Comparison of ENCODE assay signal across 9 mouse cellular contexts in genomic region chr1:158654571-158655205, GRCm38 (mm10).
DNase-seq lines count a peak whose midpoint lies in the region; TF ChIP-seq lines count a peak whose summit lies in the region.
"Had no signal": no experiment of that assay in that cellular context is flagged by ENCODE, and none has a peak within 500 bp of the region (broad histone marks: within the 10 kb centered on the region; RNA-seq: fewer than 3 reads in every experiment).

No protein-coding gene starts in this region.

- H3K4me3 ChIP-seq in lung, adult 2 months (replicated peaks; ENCODE audit: extremely low read depth, low read depth, low read length), result no peak overlapping the region
- H3K4me3 ChIP-seq: erythroblast, embryonic 14.5 days had no signal

- no peaks in the 10 kb centered on the region for H3K4me1 ChIP-seq in lung, adult 2 months (ENCODE audit: control insufficient read depth, insufficient read depth, low read length)

- DNase-seq in lung, adult 2 months, result no peak
- DNase-seq in lung, adult 18-20 months, result no peak
- peak; percentile 75 for DNase-seq in embryo, embryonic 10 days (ENCODE audit: low spot score)
- peak; percentile 1 for DNase-seq in induced T-regulatory cell, adult 2 months (ENCODE audit: low read depth)
- peak; percentile 75 for DNase-seq in retina, postnatal 1 day
- DNase-seq in right cerebral cortex, postnatal 36 days (ENCODE audit: low spot score in 2 of 2), result no peak
- DNase-seq in layer of hippocampus, postnatal 25 days (ENCODE audit: extremely low spot score in 1 of 2, low spot score in 1 of 2), result no peak
- DNase-seq in urinary bladder, postnatal 10 days (ENCODE audit: low spot score), result no peak

- WGBS in lung, adult 2 months, result 28% methylated on average over 3 of the region's 3 CpGs

- no peak for TF ChIP-seq POLR2A in lung, adult 2 months (IDR thresholded peaks at IDR 0.05; ENCODE audit: borderline replicate concordance, extremely low read depth, low read depth, low read length)

- TF ChIP-seq CTCF in lung, adult 2 months (IDR thresholded peaks at IDR 0.05; ENCODE audit: insufficient read depth, low read length), result 0 out of 2 replicates have a peak, but pooled peaks have one; percentile 0

Comparison
In these comparisons a context has a peak if more than half of its experiments do, and no peak if none do; other contexts are left out.
1. DNase-seq: peak in embryo, embryonic 10 days (single experiment), induced T-regulatory cell, adult 2 months (single experiment) and retina, postnatal 1 day (single experiment); none in lung, adult 2 months (single experiment), lung, adult 18-20 months (0 of 2), right cerebral cortex, postnatal 36 days (0 of 2), layer of hippocampus, postnatal 25 days (0 of 2) and urinary bladder, postnatal 10 days (single experiment).